Mouse (Mus musculus) hindbrain, embryonic 11.5 days (tissue): ENCODE results near the gene Fbxw7. TPM values are rescaled to one million over a fixed set of nuclear protein-coding genes. Genes with fewer than 3 reads are reported as not detected.

Experiments
- ATAC-seq: fragments of 200-750 bp; cut with Nextera tagmentation; 2 replicates; pipeline ENCODE4 v1.8.0; 2017; ENCODE audit warnings: mild to moderate bottlenecking, moderate TSS enrichment, moderate library complexity; ENCODE audit not compliant: low FRiP score
- DNase-seq: peaks from one replicate; pipeline ENCODE4 v3.0.0-alpha.2; 2015; ENCODE audit warnings: low spot score
- H3K27ac ChIP-seq: fragments of 300-500 bp; sonication (generic); 2 replicates; pipeline ENCODE4 v1.5.1; 2014; ENCODE audit warnings: mild to moderate bottlenecking, low read depth, low read length
- H3K27me3 ChIP-seq: fragments of 300-500 bp; sonication (generic); 2 replicates; pipeline ENCODE4 v1.6.1; 2014; ENCODE audit warnings: mild to moderate bottlenecking, low read length, moderate library complexity, mixed read lengths; ENCODE audit not compliant: control insufficient read depth, insufficient read depth
- H3K36me3 ChIP-seq: fragments of 300-500 bp; sonication (generic); 2 replicates; pipeline ENCODE4 v1.6.1; 2014; ENCODE audit warnings: mild to moderate bottlenecking, low read length, moderate library complexity, mixed read lengths; ENCODE audit not compliant: control insufficient read depth, insufficient read depth
- H3K4me1 ChIP-seq: fragments of 300-500 bp; sonication (generic); replicated peaks from 2 replicates; pipeline ENCODE4 v1.6.1; 2014; ENCODE audit warnings: low read length, mixed read lengths; ENCODE audit not compliant: control insufficient read depth, insufficient read depth
- H3K4me2 ChIP-seq: fragments of 300-500 bp; sonication (generic); replicated peaks from 2 replicates; pipeline ENCODE4 v1.6.1; 2014; ENCODE audit warnings: mild to moderate bottlenecking, low read depth, low read length
- H3K4me3 ChIP-seq: fragments of 300-500 bp; sonication (generic); 2 replicates; pipeline ENCODE4 v1.5.1; 2014; ENCODE audit warnings: low read depth, low read length
- H3K9ac ChIP-seq: fragments of 300-500 bp; sonication (generic); 2 replicates; pipeline ENCODE4 v1.6.1; 2014; ENCODE audit warnings: low read depth, low read length
- H3K9me3 ChIP-seq: fragments of 300-500 bp; sonication (generic); 2 replicates; pipeline ENCODE4 v1.6.1; 2016; ENCODE audit warnings: low read length; ENCODE audit not compliant: control insufficient read depth
- WGBS: fragments of 180-500 bp; shearing (Covaris S2); extraction: QIAGEN DNeasy Blood & Tissue Kit; methylation state at CpG from one replicate; pipeline ENCODE4 v1.1.7; 2014; 5-methylcytosine and 5-hydroxymethylcytosine counted together
- polyA plus RNA-seq: library from polyadenylated mRNA; unstranded; fragments of >200 nt; fragmentation: Nextera tagmentation; extraction: Ambion mirVana; gene quantifications from 2 replicates; pipeline ENCODE4 v1.2.1, GENCODE M21; 2014

Gene Fbxw7
- 18.7 and 21.1 TPM in 2 replicates for polyA plus RNA-seq

DNA sequence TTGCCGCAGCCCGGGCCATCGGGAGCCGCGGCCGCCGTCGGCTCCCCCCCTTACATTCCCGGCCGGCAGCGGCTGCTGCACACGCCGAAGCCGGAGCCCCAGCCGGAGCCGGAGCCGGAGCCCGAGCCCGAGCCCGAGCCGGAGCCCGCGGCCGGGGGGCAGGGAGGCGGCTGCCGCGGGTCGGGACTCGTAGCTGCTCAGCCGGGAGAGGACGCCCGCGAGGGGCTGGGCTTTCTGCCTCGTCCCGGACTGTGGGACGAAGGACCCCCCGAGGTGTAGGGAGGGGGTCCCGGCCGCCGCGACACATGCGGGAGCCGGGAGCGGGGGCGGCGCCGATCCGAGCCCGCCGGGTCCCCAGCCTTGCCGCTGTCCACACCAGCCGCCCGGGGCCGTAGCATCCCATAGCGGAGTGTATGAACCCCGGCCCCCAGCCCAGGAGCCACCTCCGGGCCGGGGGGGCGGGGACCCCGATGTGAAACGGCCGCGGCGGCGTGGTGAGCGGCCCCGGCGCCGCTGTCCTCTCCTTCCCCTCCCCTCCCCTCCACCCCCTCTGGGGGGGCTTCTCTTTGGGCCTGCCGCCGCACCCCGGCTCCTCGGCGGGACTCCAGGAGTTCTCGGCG, at the start of gene Fbxw7:
TSS of gene Fbxw7 (plus strand) at position 507 of the 620 bp plus-strand sequence.
- Histone ChIP-seq H3K9ac (peak within 1 kb of the TSS; percentile 83), H3K27me3 (no peaks in the 10 kb centered on the region), H3K4me2 (peak within 1 kb of the TSS; percentile 99), H3K4me3 (peak within 1 kb of the TSS; percentile 99), H3K36me3 (no peaks in the 10 kb centered on the region), H3K27ac (peak within 1 kb of the TSS; percentile 94), H3K4me1 (peaks cover 4% of the 10 kb centered on the region; the same call in 1 of the 2 replicates), H3K9me3 (no peaks in the 10 kb centered on the region)
- DNase-seq, result no peak
- WGBS, result 0% methylated on average over 51 of the region's 76 CpGs
- peak; percentile 63 for ATAC-seq

DNA sequence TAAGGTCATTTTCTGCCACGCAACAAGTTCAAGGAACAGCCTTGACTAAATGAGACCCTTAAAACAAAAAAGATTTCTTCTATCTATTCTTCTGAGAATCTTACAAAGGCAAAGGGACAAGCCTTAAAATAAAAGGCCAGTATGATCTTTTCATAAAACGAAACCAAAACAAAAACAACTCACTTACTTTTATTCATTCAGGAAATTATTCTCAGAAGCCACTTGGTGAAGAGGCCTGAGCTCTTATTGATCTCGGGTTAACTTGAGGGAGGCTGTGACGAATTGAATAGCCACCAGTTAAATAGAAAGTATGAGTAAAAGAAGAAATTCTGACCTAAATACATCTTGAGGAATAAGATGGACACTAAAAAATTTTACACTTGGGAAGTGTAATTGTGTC, 46.1 kb upstream of the Fbxw7 start:
- ATAC-seq (no peak), DNase-seq (no peak)
- WGBS, result 88% methylated on average over 4 of the region's 4 CpGs
- no peak overlapping the region for H3K27ac ChIP-seq
- H3K4me3 ChIP-seq, result no peak overlapping the region
- no peak overlapping the region for H3K4me2 ChIP-seq
- H3K27me3 ChIP-seq, result no peaks in the 10 kb centered on the region
- no peaks in the 10 kb centered on the region for H3K36me3 ChIP-seq
- no peaks in the 10 kb centered on the region for H3K9me3 ChIP-seq
- H3K4me1 ChIP-seq, result no peaks in the 10 kb centered on the region
- no peak overlapping the region for H3K9ac ChIP-seq

DNA sequence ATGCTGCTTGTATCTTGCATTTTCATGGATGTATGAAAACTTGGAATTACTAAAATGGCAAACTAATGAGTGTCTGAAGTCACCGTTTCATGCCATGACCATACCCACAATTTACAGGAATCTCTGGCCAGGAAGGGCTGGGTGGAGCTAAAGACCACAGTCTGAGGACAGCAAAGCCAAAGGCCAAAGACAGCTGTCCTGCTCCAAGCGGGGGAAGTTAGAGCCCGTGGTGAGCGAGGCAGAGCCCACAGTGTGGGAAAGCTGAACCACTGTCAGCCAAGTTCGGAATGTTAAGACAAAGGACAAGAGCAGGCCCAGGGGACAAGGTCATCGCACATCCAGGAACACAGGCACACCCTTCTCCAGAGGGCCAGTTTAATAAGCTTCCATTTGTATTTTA, 45.7 kb upstream of the Fbxw7 start:
- no peaks in the 10 kb centered on the region for H3K27me3 ChIP-seq
- no peak overlapping the region for H3K4me3 ChIP-seq
- H3K36me3 ChIP-seq, result no peaks in the 10 kb centered on the region
- H3K4me1 ChIP-seq, result no peaks in the 10 kb centered on the region
- ATAC-seq, result no peak
- H3K9me3 ChIP-seq, result no peaks in the 10 kb centered on the region
- no peak overlapping the region for H3K27ac ChIP-seq
- DNase-seq, result no peak
- H3K9ac ChIP-seq, result no peak overlapping the region
- 81% methylated on average over 6 of the region's 6 CpGs for WGBS
- no peak overlapping the region for H3K4me2 ChIP-seq

DNA sequence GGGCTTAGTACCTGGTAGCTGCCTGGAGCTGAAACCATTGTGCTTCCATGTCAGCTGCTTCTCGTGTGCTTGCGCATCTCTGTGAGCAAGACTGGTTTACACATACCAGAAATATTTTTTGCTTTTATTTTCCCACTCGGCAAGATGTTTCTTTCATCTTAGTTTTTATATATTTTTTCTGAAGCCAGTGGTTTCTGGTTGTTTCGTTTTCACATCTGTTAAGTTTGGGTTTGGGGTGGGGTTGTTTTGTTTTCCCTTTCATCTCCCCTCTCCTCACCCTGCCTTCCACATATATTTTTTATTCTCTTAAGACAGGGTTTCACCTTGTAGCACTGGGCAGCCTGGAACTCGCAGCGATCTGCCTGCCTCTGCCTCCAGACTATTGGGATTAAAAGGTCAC, 44.5 kb upstream of the Fbxw7 start:
- Histone ChIP-seq H3K27ac (no peak overlapping the region), H3K27me3 (no peaks in the 10 kb centered on the region), H3K4me1 (no peaks in the 10 kb centered on the region), H3K4me3 (no peak overlapping the region), H3K9ac (no peak overlapping the region), H3K9me3 (no peaks in the 10 kb centered on the region), H3K36me3 (no peaks in the 10 kb centered on the region), H3K4me2 (no peak overlapping the region)
- DNase-seq (no peak), ATAC-seq (no peak)
- WGBS, result 96% methylated on average over 6 of the region's 6 CpGs

DNA sequence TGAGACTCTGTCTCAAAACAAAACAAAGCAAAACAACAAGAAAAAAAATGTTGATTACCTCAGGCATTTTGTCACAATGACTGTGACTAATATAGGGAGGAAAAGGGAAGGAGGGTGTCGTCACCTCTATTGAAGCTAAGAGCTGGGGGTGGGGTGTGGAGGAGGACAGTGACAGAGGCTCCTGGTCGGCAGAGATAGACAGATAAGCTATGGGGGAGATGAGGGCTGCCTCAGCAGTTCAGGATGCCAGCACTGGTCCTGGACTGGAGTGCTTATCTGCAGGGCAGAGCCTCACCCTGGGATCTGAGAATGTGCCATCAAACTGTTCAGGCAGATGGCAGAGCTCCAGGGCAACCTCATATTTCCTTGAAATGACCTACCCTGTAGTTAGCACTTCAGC, 43.1 kb upstream of the Fbxw7 start:
- DNase-seq, result no peak
- ATAC-seq, result no peak
- Histone ChIP-seq H3K4me3 (no peak overlapping the region), H3K27me3 (no peaks in the 10 kb centered on the region), H3K9me3 (no peaks in the 10 kb centered on the region), H3K36me3 (no peaks in the 10 kb centered on the region), H3K9ac (no peak overlapping the region), H3K4me2 (no peak overlapping the region), H3K27ac (no peak overlapping the region), H3K4me1 (no peaks in the 10 kb centered on the region)
- 60% methylated on average over 2 of the region's 2 CpGs for WGBS

DNA sequence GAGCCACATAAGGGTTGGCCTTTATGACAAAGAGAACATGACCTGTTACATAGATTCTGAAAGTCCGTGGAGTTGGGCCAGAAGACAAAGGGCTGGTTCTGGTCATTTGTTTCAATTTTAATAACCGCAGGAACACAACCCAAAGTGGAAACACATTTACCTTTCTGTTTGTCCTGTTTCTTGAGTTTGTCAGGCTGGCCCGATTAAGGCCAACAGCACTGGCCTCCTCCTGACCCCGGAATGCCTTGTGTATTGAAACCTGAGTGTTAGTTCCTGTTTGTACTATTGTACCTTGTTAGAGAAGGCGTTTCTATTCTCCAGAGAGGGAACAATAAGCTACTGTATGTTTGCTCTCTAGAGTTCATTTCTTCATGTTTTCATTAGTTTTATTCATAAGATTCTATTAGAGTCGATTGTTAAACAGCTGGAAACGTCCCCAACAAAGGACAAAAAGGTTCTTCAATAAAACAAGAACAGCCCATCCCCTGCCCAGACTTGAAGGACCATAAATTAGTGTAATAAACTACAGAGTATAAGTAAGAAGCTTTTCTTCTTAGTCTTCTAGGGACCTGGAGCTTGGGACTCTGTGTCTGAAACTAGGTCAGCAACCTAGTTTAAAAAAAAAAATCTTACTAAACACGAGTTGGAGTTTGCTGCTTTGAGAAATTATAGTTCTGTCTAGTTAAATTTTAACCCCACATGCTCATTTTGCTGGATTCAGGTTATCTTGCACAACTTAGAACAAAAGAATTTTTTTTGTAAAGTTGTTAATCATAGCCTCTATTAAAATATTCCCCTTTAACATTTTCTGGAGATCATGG, 40.6 kb upstream of the Fbxw7 start:
- ATAC-seq (no peak), DNase-seq (no peak)
- Histone ChIP-seq H3K9ac (no peak overlapping the region), H3K27me3 (no peaks in the 10 kb centered on the region), H3K4me2 (no peak overlapping the region), H3K27ac (no peak overlapping the region), H3K4me1 (no peaks in the 10 kb centered on the region), H3K9me3 (no peaks in the 10 kb centered on the region), H3K4me3 (no peak overlapping the region), H3K36me3 (no peaks in the 10 kb centered on the region)
- 56% methylated on average over 8 of the region's 8 CpGs for WGBS

DNA sequence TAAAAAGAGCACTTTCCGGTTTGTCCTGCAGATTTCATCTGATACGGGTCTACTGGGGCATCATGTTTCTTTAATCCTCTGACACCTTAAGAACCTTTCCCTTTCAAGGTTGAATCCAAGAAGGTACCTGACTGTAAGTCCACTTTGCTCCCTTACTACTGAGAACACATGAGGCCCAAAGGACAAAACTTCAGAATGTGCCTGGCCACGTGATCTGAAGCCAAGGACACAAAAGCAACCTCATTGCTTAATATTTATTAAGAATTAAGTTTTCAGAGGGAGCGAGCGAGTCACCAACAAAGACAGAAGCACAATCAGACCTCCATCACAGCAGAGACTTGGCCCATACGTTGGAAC, 40.0 kb upstream of the Fbxw7 start:
- ATAC-seq (no peak), DNase-seq (no peak)
- Histone ChIP-seq H3K36me3 (no peaks in the 10 kb centered on the region), H3K4me3 (no peak overlapping the region), H3K27ac (no peak overlapping the region), H3K9me3 (no peaks in the 10 kb centered on the region), H3K9ac (no peak overlapping the region), H3K4me2 (no peak overlapping the region), H3K4me1 (no peaks in the 10 kb centered on the region), H3K27me3 (no peaks in the 10 kb centered on the region)
- WGBS, result 78% methylated on average over 6 of the region's 6 CpGs

DNA sequence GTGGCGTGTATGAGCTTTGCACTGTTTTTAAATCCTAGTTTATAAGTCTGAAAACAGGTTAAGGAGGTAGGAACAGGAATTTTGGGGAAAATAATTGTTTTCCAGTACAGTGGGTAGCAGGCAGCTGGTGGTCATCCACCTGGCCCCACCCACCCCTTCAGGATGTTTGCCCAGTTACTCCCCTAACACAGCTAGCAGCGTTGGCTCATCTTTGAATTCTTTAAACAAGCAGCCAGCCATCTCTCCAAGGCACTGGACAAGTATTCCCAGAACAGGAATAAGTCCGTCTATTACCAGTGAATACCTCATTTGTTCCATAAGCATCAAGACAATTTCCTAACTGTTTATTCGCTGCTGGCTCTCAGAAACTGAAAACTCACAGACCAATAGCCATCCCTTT, 39.5 kb upstream of the Fbxw7 start:
- ATAC-seq, result no peak
- WGBS, result 80% methylated on average over 4 of the region's 4 CpGs
- Histone ChIP-seq H3K27me3 (no peaks in the 10 kb centered on the region), H3K4me3 (no peak overlapping the region), H3K36me3 (no peaks in the 10 kb centered on the region), H3K9me3 (no peaks in the 10 kb centered on the region), H3K4me2 (no peak overlapping the region), H3K4me1 (no peaks in the 10 kb centered on the region), H3K9ac (no peak overlapping the region), H3K27ac (no peak overlapping the region)
- DNase-seq, result no peak

DNA sequence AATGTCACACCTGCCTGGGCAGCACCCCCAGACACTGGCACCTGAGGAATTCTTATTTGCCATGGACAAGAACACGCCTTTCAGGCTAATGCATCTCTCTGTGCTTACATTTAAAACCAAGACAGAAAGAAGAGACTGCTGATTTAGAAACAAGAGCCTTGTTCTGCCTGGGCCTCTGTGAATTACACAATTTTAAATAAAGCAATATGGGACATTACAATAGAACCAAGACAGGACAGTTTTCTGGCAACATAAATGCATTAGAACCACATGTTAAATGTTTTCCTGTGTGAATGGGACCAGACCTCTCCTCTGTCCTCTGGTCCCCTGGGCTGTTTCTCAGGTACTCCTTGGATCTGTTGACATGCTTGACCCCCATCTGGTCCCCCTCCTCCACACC, 39.0 kb upstream of the Fbxw7 start:
- WGBS, result 84% methylated on average over 1 of the region's 1 CpGs
- Histone ChIP-seq H3K36me3 (no peaks in the 10 kb centered on the region), H3K9ac (no peak overlapping the region), H3K27me3 (no peaks in the 10 kb centered on the region), H3K4me3 (no peak overlapping the region), H3K9me3 (no peaks in the 10 kb centered on the region), H3K27ac (no peak overlapping the region), H3K4me2 (no peak overlapping the region), H3K4me1 (no peaks in the 10 kb centered on the region)
- DNase-seq (no peak), ATAC-seq (no peak)
